Mouse (Mus musculus) spleen, postnatal 14 days (tissue): ENCODE measurements at regions not wholly inside any gene's neighbourhood (a gene's known extent, or its start where the extent isn't known, plus 50 kb on each side); places are given as distances from the start of the nearest gene placed in this dataset.

Source experiments
- DNase-seq, 2 experiments: peaks; one replicate each; pipeline ENCODE4 v3.0.0; 2021 to 2022; ENCODE audit warnings: low spot score in 2 of 2

DNA sequence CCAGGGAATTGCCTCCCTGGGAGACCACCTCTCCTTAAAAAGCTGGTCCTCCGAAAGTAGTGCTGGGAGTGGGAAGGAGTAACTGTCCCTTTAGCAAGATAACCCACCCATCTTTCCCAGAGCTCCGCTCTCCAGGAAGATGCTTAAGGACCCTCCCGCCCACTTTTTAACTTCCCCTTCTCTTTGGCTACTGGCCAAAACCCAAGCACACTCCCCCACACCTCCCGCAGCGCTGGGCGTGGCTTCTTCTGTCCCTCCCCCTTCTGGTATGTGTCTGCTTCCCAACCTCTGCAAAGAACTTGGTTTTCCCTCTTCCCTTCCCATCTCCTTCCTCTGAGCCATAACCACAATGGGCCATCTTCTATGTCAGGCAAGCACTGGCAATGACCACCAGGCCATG, 85.4 kb downstream of the Rpap3 start:
- DNase-seq: no peak

- no peak for DNase-seq
Measured at GRCm38 (mm10) chr15:97619764-97620163, 85.9 kb downstream of the Rpap3 start.

- no peak for DNase-seq
Measured at GRCm38 (mm10) chr15:97612325-97612724, 93.3 kb downstream of the Rpap3 start.

DNA sequence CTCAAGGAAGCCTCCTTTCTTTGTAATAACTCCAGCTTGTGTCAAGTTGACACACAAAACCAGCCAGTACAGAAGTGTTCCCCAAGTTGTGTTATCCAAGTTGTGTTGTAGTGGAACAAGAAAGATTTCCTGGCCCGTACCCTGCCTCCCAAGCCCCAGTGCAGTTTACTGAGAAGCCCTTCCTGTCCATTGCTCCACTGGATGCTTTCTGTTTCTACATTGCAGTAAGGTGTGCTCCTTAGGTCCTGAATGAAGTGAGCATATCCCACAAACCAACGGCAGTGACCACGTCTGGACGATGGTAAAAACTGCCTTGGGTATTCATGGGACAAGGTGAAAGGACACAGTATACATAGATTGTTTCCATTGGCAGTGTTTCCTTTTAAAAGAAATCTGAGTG, 94.9 kb downstream of the Rpap3 start:
- no peak for DNase-seq

DNA sequence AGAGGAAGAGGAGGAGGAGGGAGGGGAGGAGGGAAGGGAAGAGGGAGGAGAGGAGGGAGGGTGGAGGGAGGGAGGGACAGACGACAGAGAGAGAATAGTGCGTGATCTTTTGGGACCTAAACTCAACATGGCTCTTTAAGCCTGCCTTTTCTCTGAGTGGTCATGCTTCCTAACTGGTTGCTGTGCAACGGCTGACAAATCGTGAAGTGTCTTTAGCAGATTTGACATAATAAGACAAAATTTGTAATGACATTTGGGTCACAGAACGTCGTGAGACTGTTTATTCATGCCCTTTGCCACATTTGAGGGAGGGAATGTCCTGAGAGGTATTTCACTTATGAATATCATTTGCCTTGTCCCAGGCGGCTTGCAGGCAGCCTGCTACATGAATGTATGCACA, 96.1 kb downstream of the Rpap3 start:
- no peak for DNase-seq

- no peak for DNase-seq
Measured at GRCm38 (mm10) chr15:97608651-97609050, 97.0 kb downstream of the Rpap3 start.

- no peak for DNase-seq
Measured at GRCm38 (mm10) chr15:97607617-97608206, 97.9 kb downstream of the Rpap3 start.

- no peak for DNase-seq
Measured at GRCm38 (mm10) chr15:97606630-97607381, 98.8 kb downstream of the Rpap3 start.

DNA sequence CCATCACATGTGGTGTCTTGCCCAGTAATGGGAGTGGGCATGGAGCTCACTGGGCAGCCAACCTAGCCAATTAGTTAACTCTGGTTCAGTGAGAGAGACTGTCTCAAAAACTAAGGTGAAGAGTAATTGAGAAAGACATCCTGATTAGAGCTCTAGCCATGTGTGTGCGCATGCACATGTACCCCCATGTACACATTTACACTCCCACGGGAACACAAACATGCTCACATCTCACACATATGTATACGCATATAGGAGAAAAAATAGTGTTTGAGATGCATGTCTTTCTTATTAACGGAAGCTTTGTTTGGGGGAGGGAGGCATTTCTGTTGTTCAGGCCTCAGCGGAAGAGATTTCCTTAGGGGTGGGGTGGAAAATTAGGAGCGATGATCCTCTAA, 99.4 kb downstream of the Rpap3 start:
- DNase-seq: no peak

DNA sequence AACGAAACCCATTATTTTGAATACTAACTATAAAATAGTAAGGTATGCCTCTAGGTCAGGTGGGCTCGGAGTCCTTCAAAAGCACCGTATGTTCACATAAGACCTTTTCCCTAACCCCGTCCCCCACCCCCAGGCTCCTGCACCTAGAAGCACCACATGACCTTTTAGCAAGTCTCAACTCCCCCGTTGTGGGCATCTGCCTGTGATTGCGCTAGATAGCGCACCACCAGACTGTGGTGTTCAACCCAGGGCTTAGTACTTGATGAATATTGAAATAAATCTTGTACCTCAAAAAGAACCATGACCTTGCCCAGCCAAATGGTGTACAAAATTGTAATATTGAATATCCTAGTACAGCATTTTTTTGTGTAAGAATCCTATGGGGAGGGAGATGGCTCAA, 99.8 kb downstream of the Rpap3 start:
- no peak for DNase-seq

DNA sequence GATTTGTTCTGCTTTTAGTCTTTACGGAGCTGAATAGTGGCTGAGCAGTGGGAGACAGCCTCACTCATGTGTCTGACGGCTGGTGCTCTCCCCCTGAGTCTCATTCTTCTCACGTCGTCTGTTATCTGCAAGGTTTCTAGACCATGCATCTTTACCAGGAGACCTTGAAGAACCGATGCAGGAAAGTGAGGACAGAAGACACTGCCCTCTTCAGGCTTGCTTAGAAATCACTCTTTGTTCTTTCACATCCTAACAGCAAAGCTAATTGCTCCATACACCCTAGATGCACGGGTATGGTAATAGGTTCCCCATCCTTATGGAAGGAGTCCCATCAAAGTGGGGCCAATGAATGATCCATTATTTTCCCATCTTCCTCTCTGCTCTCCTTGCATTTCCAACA, 102.1 kb downstream of the Rpap3 start:
- DNase-seq: no peak

DNA sequence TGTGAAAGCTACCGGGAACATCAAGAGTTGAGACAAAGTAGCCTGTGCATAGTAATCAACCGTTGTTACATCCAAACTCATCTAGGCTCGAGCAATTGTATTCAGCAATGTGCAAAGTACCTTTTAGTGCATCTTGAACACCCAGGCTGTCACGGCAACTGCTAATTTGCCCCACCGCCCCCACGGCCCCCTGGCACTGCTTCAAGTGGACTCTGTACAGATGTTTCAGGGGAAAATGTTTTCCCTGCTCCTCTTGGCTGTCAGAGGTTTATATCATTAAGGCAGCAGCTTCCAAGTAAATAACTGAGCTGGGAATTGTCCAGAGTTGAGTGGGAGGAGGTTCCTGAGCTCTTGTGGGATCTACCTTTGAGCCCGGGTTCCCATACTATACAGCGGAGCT, 107.4 kb downstream of the Rpap3 start:
- DNase-seq: no peak

DNA sequence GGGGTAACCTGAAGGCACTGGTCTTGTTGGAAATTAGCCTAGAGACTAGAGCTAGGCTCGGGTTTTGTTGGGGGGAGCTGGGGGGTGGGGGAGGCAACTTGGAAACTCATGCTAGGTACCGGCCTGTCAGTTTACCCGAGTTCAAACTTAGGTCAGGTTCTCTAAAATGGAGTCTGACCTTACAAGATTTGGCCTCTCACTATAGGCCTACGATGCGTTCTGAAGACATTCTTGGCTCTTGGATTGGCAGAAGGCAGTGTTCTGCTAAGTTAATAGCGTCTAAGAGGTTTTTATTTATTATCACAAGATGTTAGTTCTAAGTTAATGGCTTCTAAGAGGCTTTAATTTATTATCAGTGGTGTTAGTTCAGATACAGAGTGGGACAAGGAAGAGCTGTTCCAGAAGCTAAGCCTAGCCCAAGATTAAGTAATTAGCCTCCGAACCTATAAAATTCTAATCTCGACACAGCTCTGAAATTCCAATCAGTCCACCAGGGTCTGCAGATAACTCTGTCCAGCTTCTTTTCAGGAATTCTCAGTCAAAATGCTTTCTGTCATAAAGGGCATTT, 109.0 kb downstream of the Rpap3 start:
- DNase-seq: no peak

DNA sequence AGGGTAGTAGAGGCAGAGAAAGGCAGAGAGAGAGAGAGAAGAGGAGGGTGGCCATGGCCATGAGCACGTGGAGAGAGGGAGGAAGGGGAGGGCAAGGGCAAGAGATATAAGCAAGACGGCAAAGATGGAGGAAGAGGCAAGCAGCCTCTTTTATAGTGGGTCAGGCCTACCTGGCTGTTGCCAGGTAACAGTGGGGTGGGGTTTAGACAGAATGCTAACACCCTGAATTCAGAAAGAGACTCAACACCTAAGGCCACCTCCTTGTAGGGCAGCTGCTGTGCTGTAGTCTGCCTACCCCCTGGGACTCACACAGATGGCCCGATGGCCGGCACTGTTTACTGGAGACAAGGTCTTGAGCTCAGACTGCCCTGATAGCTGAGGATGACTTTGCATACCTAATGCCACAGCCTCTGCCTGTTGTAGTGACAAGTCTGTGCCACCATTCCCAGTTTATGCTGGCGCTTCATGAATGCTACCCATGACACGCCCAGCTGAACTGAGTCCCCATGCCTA, 110.3 kb downstream of the Rpap3 start:
- no peak for DNase-seq

- no peak for DNase-seq
Measured at GRCm38 (mm10) chr15:97593781-97594600, 111.6 kb downstream of the Rpap3 start.

GRCm38 (mm10) chr15:97592786-97593185, 112.8 kb downstream of the Rpap3 start:
- DNase-seq: no peak

GRCm38 (mm10) chr15:97591406-97591805, 114.2 kb downstream of the Rpap3 start:
- DNase-seq: no peak

DNA sequence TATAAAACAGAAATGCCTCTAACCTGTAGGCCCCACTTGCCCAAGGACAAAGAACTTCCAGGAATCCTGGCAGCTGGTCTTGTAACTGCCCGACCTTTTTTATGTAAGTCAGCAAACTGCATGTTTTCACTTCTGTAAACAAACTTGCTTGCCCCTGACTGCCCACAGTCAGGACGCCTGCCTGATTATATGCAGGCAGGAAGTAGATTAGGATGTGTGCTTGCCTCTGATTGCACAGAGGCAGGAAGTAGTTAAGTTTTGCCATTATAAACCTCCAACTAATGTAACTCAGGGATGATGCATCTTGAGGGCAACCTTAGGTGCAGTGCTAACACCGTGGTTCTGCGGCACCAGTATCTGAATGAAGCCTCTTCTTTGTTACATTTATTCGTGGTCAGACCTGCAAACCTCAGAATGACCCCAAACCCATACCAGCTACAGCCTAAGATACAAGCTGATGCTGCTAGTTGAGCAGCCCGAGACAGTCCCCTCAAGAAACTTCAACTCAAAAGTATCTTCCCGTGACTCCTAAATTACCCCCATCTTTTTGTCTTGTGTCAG, 114.8 kb downstream of the Rpap3 start:
- no peak for DNase-seq

DNA sequence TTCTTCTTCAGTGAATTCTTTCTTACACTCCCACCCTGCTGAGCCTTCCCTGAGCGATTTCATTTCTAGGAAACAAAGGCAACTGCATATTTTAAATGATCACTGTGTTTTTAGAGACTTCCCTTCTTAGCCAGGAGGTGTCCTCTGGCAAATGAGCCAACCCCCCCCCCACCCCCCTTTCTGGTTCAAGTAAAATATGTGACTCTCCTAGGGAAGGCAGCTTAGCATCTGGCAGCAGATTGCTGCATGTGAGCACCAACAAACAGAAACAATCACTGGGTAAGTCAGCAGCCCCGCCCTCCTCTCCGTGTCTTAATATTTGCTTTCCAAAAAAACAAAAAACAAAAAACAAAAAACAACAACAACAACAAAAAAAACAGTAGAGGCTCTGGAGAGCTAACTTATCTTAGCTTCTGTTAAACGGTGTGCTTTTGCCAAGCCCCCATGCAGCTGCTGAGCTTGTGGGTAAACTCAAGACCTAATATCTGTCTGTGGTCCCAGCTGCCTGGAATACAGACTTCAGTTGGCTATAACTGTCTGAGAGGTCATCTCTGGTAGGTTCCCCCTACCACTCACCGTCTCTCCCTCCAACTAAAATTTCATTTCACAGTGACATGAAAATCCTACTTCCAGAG, 117.9 kb downstream of the Rpap3 start:
- no peak for DNase-seq

GRCm38 (mm10) chr15:97581724-97582154, 123.9 kb downstream of the Rpap3 start:
- DNase-seq: peak; percentile 54 to 71

- no peak for DNase-seq
Measured at GRCm38 (mm10) chr15:97580726-97581125, 124.9 kb downstream of the Rpap3 start.
